Mouse (Mus musculus): Measurements from ENCODE around the gene Mbtps2.

Mbtps2 gene

DNA sequence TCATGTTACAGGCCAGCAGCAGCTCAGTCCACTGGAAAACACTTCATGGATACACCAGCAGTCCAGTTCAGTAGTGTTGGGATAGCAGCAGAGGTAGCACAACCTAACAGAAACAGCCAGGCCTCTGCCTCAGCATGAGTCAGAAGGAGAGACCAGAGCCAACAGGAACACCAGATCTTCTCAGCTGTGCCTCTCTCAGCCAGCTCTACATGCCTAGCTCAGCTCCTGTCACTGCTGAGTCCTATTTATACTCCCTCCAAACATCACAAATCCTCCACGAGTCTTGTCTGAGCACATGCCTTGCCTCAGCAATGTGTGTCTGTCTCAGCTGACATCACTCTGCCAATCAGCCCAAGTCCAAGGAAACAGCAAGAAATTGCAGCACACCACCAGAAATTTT lies 94.0 kb downstream of the Mbtps2 start:
- DNase-seq (ENCODE audit: low spot score in 2 of 2), result no peak

GRCm38 (mm10) chrX:157501871-157502270 lies 96.6 kb downstream of the Mbtps2 start:
- no peak for DNase-seq (ENCODE audit: low spot score in 2 of 2)

- no peak for DNase-seq (ENCODE audit: low spot score in 2 of 2)
These were observed 98.5 kb downstream of the Mbtps2 start for GRCm38 (mm10) chrX:157500004-157500403.

- no peak for DNase-seq (ENCODE audit: low spot score in 2 of 2)
These were observed 105.4 kb downstream of the Mbtps2 start for GRCm38 (mm10) chrX:157493159-157493558.

DNA sequence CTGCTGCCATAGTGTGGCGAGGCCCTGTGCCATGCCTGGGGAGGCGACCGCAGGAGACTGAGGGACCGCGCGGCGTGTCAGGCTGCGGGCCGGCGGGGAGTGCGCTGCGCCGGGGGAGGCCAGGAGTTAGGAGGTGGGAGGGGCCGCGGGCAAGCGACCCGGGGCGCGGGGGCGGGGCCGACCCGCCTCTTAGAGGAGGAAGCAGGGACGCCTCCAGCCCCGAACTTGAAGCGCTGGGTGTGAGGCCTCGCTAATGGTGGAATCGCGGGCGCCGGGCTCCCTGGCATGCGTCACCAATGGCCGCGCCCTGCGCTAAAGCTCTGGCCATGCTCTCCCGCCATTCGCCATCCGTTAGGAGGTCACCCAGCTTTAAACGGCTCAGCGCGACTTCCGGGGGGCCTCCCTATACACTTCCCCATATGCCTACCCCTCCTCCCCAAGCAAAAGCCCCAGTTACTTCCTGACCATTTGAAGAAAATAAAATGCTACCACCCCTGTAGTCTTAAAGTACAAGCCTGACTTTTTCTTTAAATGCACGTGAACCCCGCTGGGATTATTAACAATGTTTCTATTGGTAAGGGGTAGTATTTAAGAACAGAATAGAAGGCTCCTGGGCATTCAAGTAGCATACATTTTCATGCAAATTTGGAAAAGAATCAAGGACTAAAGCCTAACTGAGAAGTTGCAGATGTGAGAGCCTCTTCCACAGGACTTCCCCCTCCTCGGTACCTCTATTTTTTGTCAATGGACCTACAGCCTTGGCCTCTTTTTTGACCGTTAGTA lies 106.4 kb downstream of the Mbtps2 start, which contains the start of gene Sms:
Gene Sms, minus strand, starts transcription at position 344 of the 783 bp plus-strand sequence.
- DNase-seq (ENCODE audit: low spot score in 2 of 2), result peak; percentile 14 to 20

DNA sequence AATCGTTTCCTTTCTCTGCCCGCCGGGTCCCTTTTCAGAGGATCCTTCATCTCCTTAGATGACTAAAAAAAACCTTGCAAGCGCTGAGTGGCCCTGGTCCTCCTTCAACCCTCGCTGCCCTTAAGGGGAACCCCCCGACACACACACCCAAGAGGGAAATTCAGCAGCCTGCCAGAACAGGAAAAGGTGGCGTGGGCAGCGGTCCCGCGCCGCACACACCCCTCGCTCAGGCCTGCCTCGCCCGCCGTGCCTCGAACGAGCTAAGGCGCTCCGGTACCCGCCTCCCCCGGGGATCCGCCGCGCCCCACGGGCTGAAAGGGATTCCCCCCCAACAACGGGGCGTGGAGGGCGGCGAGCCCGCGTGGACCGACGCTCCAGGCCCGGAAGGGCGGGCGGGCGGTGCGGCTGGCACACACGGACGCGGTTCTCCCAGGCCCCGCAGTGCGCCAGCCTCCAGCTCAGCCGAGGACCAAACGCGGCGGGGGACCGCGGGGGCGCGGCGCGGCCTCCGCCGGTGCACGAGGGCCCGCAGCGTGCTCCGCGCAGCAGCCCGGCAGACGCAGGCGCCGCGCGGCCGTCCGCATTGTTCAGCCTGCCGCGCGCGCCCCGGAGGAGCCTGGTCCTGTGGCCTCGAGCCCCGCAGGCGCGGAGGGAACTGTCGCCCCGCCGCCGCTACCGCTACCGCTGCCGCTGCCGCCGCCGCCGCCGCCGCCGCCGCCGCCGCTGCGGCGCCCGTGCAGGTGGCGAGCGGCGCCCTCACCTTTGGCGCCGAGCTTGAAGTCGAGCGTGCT lies 107.2 kb downstream of the Mbtps2 start:
- peak; percentile 5 to 8 for DNase-seq (ENCODE audit: low spot score in 2 of 2)

DNA sequence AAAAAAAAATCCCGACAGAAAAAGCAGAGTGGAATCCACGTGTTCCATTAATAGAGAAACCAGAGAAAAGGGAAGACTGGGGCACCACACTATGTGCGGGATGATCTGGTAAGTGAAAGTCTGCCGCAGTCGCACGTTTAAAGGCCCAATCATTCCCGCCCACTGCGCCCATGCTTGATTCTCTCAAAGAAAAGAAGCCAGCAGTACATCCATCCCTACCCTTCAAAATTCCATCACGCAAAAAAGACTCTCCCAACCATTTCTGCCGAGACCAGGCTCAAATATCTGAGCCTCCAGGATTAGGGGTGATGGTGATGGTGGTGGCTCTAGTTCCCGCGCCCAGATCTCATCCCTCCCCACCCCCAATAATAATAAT lies 107.8 kb downstream of the Mbtps2 start:
- DNase-seq (ENCODE audit: low spot score in 2 of 2), result peak in 1 of 2 experiments; percentile 5

DNA sequence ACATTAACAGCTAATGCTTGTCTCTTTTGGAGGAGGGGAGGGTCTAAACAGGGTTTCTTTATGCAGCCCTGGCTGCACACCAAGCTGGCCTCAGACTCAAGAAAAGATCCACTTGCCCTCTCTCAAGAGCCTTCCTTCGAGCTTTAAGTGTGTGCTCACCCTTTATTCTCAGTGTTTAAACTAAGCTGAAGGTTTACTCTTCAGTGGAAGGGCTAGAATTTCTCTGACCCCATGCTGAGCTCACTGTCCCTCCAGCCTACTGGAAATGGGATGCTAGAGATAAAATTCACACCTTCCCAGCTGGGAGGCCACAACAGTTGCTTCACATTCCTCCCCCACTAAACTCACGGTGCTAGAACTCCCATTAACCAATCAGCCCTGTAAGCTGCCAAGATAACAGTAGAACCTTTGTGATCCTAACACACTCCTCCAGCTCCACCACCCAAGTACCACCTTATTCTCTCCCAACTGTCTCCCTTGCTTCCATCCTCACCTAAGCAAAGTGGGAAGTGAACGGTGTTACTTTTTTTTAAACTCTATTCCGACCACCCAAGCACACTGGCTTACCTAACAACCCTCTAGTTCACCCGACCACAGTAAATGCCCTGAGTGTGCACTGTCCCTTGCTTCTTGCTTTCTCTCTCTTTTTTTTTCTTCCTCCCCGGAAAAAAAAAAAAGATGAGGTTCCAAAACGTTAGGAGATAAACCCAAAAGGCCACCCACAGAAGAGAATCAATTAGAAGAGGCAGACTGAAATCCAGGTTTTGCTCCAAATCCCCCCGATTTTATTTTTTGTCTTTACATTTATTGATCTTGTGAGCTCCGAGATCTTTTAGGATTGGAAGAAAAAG lies 108.4 kb downstream of the Mbtps2 start:
- DNase-seq (ENCODE audit: low spot score in 2 of 2), result no peak

GRCm38 (mm10) chrX:157488831-157489230 lies 109.7 kb downstream of the Mbtps2 start:
- no peak for DNase-seq (ENCODE audit: low spot score in 2 of 2)

DNA sequence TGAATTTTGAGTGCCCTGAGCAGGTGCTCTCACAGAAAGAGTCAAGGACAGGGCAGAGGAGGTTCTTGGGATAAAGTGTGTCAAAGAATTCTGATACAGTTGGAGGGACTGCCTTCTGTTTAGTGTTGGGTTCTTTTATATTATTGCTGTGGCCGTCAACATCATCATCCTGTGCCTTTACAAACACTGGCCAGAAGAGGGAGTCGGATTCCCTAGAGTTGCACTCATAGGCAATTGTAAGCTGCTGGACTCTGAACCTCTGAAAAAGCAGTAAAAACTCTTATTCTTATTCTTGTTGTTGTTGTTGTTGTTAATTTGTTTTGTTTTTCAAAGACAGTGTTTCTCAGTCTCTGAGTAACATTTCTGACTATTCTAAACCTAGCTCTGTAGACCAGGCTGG lies 111.8 kb downstream of the Mbtps2 start:
- DNase-seq (ENCODE audit: low spot score in 2 of 2), result peak in 1 of 2 experiments; percentile 1

Data from right cerebral cortex, postnatal 36 days (tissue).